Mouse (Mus musculus): ENCODE data around the gene Slc12a6.
"Not testable (repeated sequence)": the region's sequence is repeated elsewhere in the genome, so short reads cannot be mapped to it uniquely, and the experiment has no call there.

The Slc12a6 gene

DNA sequence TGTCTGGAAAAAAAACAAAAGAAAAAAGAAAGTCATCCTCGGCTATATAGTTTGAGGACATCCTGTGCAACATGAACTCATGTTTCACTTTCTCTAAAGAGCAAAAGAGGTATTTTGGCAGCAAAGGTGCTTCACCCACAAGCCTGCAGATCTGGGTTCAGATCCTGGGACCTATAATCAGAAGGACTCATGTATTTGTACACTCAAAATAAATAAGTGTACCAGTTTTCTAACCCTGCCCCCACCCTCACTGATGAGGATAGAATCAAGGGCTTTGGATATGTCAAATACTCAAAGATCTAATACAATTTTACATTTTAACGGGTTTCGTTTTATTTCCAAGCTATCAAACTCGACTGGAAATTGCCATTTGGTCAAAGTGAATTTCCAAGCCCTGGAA, 1.3 kb upstream of the Slc12a6 start:
- no peak for DNase-seq

DNA sequence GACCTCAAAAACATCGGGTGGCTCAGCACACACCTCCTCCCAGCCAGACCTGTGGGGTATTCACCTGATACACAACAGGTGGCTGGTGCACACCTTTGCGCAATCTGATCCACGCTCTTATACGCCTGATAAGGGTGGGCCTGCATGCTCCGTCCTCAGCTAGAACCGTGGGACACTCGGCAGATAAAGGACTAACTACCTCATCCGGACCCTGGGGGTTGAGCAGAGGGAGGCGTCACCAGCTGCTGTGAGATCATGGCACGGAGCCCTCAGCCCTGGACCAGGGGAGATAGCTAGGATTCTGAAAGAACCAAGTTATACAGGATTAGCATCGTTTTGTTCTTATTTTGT, 592 bp downstream of the Slc12a6 start, which contains the start of gene Gm21985:
Gene Gm21985 (plus strand): TSS at position 73 of the 351 bp plus-strand sequence.
- DNase-seq = peak; percentile 64 to 70

DNA sequence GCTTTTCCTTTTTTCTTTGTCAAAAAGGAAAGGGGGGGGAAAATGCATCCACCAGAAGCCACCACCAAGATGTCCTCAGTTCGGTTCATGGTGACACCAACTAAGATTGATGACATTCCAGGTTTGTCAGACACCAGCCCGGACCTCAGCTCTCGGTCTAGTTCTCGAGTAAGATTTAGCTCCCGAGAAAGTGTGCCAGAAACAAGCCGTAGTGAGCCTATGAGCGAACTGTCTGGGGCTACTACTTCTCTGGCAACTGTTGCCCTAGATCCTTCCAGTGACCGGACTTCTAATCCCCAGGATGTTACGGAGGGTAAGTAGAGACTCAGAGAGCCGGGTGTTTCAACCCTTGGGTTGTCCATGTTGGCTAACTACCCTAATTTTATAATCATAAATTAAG, 1.2 kb downstream of the Slc12a6 start:
- no peak for DNase-seq

DNA sequence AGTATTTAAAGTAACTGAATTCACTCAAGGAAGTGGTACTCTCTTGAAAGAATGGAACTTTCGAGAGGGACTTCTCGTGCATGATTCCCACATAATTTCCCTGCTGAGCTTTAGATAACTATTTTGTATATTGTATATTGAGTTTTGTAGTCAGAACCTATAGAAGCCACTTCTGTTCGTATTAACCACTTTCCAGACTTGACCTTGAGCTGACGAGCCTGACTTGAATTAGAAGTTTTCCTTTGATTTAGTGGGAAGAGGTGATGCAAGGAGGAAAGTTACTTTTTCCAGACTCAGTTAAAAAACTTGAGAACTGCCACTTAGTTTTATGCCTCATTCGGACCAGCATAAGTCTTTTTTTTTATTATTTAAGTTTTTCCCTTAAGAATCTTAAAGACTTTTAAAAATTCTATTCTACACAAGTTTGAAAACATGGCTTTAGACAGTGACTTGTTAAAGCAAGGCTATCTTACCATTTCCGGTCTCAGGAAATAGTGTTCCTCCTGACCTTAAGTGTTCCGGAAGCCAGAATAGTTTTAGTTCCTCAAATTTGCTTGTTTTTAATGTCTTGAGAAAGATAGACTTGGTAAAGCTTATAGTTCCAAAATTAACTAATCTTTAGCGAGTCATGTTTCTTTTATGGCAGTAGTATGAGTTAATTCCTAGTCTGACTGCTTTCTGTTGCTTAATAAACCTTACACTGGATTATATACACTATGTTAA, 2.1 kb downstream of the Slc12a6 start:
- DNase-seq = no peak

DNA sequence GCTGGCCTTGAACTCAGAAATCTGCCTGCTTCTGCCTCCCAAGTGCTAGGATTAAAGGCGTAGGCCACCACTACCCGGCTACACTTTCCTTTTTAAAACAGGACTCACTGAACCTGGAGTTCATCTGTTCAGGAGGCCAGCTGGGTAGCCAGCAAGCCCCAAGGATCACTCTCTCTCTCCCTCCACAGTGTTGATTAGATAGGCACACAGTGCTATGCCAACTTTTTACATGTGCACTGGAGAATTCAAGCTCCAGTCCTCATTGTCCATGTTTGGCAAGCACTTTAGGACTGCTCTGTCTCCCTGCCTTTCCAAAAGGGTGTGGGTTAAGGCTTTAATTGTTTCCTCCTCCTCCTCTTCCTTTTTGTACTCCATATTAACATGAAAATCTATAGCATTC, 4.4 kb downstream of the Slc12a6 start:
- no peak for DNase-seq

- DNase-seq = no peak
Measured at GRCm38 (mm10) chr2:112272909-112273308, 7.3 kb downstream of the Slc12a6 start.

- no peak for DNase-seq
Measured at GRCm38 (mm10) chr2:112273474-112273873, 7.8 kb downstream of the Slc12a6 start.

- DNase-seq = no peak
Measured at GRCm38 (mm10) chr2:112276870-112277269, 11.2 kb downstream of the Slc12a6 start.

GRCm38 (mm10) chr2:112282846-112283245, 17.2 kb downstream of the Slc12a6 start:
- no peak for DNase-seq

- peak; percentile 79 to 85 for DNase-seq
Measured at GRCm38 (mm10) chr2:112284363-112285030, 18.9 kb downstream of the Slc12a6 start.

- DNase-seq = no peak
Measured at GRCm38 (mm10) chr2:112285031-112285390, 19.4 kb downstream of the Slc12a6 start.

DNA sequence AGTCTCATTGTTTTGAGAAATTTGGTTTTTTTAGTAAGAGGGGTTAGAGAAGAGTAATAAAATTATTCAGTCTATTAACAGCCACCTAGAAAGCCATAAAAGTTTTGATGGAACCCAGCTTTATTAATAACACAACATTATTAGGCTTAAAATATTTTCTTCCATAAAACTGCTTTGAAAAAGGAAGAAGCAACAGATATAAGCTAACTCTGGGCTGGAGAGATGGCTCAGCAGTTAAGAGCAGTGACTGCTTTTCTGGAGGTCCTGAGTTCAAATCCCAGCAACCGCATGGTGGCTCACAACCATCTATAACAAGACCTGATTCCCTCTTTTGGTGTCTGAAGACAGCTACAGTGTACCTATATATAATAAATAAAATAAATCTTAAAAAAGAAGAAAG, 20.4 kb downstream of the Slc12a6 start:
- DNase-seq = not testable (repeated sequence)

GRCm38 (mm10) chr2:112287059-112287458, 21.4 kb downstream of the Slc12a6 start:
- DNase-seq = peak in 1 of 2 experiments; percentile 12

DNA sequence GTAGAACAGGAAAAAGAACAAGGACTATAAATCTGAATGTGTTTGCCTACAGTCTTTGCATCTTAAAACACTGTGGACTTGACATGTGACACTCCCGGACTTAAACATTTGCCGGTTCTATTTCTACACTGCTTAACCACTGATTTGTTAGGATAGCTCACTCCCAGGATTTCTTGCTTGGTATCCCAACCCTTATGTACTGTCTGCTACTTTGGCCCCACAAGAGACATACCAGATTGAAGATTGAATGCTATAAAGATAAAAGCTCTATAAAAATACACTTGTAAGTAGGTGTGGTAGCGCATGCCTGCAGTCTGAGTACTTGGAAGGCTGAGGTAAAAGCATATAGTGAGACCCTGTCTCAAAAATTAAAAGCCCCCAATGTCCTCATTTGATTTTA, 23.9 kb downstream of the Slc12a6 start:
- DNase-seq = no peak

DNA sequence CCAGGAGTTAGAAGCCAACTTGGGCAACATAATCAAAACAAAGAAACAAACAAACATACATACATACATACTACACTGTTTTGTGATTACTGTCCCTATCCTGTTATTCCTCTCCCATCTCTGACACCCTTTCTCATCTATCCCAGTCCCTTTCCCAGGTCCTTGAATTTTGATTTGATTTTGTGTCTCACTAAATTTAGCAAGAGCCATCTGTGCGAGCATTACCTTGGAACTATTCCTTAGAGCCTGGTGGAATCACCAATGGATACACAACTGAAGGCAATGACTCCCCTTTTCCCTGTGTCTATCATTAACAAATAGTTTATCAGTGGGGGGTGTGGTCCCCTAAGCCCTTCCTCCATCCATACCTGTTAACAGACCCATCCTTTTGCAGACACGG, 27.2 kb downstream of the Slc12a6 start:
- no peak for DNase-seq

GRCm38 (mm10) chr2:112296211-112296610, 30.6 kb downstream of the Slc12a6 start:
- DNase-seq = no peak

DNA sequence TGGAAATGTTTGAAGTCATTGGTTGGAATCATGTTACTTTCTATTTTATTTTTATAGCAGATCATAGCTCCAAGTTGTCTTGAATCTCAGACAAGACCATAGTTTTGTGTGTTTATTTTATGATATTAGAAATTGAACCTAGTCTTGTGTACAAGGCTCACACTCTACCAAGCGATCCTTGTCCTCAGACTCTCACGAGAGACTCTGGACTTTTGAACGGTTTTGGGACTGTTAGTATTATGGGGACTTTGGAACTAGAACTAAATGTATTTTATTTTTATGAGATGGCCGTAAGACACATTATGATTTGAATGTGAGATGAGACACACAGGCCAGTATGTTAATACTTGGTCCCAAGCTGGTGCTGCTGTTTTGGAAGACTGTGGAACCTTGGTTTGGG, 32.6 kb downstream of the Slc12a6 start:
- no peak for DNase-seq

DNA sequence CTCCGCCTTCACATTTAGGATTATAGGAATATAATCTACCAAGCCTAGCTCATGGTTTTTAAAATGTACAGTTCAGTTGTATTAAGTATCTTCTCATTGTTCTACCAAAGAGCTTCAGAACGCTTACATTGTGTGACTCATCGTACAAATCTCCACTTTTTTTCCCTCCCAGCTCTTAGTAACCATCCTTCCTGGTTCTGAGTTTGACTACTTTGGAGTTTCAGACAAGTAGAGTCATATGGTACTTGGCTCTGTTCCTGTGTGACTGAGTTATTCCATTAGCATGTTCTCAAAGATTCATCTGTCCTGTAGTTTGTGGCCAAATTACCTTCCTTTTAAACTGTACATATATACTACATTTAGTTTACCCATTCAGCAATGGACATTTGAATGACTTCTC, 43.0 kb downstream of the Slc12a6 start:
- no peak for DNase-seq

GRCm38 (mm10) chr2:112309161-112309600, 43.6 kb downstream of the Slc12a6 start:
- DNase-seq = no peak

DNA sequence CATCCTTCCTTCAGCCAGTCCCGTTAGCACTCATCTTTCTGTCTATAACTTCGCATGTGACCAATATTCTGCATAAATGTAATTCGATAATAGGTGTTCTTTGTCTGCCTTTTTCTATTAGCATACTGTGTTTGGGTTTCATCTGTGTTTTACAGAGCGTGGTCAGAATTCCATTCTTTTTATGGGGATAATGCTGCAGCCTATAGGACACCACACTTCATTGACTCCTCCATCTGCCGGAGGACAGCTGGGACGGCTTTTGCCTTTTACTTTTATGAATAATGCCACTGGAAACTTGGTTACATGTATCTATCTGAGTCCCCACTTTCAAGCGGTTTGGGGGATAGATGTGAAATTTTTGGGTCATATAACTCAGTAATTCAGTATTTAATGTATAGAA, 50.0 kb downstream of the Slc12a6 start:
- DNase-seq = no peak

DNA sequence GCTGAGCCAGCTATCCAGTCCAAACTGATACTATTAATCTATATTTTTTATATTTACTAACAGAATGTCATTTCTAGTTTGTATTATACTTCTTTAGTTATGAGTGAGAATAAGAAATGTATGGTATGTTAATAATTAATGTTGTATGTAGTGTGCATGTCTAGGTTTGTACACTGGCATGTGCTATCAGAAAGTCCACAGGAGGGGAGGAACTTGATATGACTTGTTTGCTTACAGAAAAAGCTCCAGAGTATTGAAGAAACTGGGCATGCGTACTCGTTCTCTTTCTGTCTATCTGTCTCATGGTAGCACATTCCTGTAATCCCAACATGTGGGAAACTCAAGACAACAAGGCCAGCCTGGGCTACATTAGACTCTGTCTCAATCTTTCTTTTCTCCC, 52.6 kb downstream of the Slc12a6 start:
- DNase-seq = no peak

DNA sequence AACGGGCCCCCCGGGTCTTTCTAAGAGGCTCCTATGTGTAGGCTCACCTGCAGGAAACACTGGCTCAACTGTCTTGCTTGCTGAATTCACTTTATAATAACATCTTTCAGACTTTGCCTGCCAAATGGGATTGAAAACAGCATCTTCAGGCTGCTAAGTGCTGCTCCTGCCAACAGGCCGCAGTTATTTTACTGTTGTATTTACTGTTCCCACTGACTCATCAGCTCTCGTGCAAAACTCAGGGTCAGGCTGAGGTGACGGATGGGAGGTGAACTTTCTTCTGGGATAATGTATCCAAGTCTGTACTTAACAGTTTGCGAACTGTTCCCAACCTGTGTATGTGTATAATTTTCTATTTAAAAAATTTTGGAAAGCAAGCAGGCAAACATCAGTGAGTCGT, 53.3 kb downstream of the Slc12a6 start:
- DNase-seq = peak; percentile 14 to 29

DNA sequence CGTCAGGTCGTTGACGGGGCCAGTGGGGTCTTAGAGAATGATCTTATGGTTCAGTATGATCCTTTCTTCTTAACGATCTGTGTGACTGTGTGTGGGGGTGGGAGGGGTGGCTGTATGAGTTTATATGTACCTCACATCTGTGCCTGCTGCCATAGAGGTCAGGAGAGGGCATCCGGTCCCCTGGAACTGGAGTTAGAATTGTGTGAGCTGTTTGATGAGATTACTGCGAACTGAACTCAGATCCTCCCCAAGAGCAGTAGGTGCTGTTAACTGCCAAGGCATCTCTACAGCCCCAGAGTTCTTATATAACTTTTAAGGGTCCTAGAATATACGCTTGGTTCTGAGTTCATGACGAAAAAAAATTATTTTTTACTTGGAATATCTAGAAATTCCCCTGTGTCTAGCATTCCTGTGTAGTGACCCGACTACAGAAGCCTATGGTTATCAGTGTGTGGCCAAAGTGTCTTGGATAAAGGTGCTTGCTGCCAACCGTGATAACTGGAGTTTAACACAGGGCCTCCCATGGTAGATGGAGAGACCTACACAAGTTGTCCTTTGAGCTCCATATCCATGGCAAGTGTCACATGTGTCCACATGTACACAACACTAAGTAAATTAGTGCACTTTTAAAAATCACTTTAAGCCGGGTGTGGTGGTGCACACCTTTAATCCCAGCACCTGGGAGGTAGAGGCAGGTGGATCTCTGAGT, 62.6 kb downstream of the Slc12a6 start:
- no peak for DNase-seq

Data from lung, adult 18-20 months (tissue).